Mouse (Mus musculus): ENCODE results near the gene Nps.
"Not testable (repeated sequence)": the region's sequence is repeated elsewhere in the genome, so short reads cannot be mapped to it uniquely, and the experiment has no call there.

Gene Nps

DNA sequence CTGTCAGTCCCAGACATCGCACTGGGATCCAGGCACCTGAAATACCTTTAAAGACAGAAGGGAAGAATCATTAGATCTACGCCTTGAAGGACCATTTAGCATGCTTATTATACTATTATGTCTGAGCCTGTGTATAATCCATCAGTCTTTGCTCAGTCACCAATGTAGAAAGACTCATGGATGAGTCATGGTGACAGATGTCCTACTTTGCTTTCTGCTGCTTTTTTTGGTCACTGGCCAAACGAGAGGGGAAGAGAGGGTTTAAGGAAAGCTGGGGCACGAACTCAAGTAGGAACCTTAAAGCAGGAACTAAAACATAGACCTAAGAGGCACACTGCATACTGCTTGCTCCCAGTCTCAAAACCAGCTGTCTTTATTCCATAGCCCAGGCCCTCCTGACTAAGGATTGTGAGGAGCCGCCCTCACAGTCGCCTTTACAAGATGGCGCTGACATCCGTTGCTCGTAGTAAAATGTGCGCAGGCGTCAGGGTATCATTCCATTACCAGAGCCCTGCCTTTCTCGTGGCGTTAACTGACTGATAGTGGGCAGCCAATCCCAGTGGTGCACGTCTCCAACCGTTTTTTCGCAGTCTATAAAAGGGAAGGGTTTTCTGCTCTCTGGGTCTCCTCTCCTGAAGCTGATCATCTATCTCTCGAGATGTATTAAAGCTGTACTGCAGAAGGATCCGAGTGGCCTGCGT lies at the start of gene Nps:
Gene Nps, plus strand, starts transcription at position 651 of the 701 bp plus-strand sequence.
- not testable (repeated sequence) for DNase-seq (ENCODE audit: low read depth, low spot score)

DNA sequence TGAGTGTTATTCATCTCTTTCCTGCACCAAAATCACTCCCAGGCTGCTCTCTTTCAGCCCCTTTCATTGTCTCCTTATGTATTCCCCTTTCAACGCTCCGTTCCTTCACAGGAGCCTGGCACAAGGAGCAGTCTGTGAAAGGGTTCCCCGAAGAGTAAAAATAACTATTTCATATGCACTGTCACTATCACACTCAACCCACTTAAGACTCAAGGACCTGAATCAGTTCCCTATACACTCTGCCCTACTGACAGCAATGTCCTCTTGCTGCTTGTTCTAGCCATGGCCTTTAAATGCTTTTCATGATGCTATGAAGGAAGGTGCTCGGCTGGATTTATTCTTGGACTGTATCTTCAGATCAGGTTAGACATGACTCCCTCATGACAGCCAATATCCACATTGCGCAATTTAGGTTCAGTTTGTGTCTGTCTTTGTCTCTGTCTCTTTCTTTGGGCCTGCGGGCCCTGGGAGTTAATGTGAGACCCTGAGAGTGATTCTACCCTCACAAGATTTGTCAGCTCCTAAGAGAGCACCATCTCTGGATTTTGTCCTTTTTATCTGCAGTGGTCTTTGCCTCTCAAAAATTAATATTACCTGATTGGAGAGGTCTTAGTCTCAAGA lies 49.4 kb upstream of the Nps start:
- DNase-seq (ENCODE audit: low read depth, low spot score), result no peak

GRCm38 (mm10) chr7:135210296-135210695 lies 48.2 kb upstream of the Nps start:
- no peak for DNase-seq (ENCODE audit: low read depth, low spot score)

- DNase-seq (ENCODE audit: low read depth, low spot score), result no peak
Measured at GRCm38 (mm10) chr7:135210831-135211230, 47.7 kb upstream of the Nps start.

GRCm38 (mm10) chr7:135212505-135212904 lies 46.0 kb upstream of the Nps start:
- no peak for DNase-seq (ENCODE audit: low read depth, low spot score)

- no peak for DNase-seq (ENCODE audit: low read depth, low spot score)
Measured at GRCm38 (mm10) chr7:135221475-135221874, 37.0 kb upstream of the Nps start.

GRCm38 (mm10) chr7:135226021-135226420 lies 32.5 kb upstream of the Nps start:
- DNase-seq (ENCODE audit: low read depth, low spot score), result no peak

DNA sequence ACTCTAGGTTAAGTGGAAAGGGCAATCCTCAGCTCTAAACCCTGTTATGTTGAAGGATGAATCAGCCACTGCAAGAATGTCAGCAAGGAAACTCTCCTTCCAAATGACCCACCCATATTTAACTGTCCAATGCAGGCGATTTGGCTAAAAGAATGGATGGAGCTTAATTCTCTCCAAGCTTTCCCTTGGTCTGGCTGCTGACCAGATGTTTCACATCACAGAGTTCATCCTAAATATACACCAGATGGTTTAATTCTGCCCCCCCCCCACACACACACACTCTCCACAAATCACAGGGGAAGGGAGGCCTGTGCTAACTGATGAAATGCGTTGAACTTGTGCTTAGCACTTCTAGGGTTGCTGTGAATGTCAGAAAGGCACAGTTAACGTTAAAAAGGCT lies 21.4 kb upstream of the Nps start:
- DNase-seq (ENCODE audit: low read depth, low spot score), result no peak

DNA sequence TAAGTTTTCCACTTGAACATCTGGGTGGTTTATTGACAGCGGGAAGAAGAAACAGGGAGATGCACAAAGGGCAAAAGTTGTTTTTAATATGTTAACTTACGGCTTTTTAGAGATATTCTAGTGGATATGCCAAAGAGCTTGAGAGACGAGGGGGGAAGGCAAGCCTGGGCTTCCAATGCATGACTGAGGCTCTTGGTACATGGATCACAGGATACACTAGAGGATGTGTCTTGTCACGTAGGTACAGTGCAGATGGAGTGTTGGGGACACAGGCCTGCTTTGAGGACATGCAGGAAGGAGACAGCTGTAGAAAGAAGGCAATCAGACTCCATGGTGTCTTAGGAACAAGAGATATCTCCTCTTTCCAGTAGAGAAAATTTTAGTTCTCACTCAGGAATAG lies 19.1 kb upstream of the Nps start:
- no peak for DNase-seq (ENCODE audit: low read depth, low spot score)

DNA sequence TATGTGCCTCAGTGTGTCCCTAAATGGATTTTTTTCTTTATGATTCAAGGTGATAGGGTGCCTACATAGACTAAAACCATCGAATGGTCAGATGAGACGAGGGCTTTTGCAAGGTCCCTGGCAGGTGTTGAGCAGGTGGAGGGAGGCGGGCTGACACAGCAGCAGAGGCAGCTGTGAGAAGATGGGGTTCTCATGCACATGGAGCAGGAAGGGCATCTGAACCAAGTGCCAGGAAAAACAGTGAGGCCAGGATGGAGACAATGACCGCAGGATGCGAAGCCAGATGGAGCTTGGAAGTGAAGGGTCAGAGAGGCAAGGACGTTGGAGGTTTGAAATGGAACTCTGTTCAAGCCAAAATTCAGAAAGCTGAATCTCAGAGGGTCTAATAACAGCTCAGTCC lies 18.5 kb upstream of the Nps start:
- no peak for DNase-seq (ENCODE audit: low read depth, low spot score)

- no peak for DNase-seq (ENCODE audit: low read depth, low spot score)
Measured at GRCm38 (mm10) chr7:135240636-135241035, 17.9 kb upstream of the Nps start.

DNA sequence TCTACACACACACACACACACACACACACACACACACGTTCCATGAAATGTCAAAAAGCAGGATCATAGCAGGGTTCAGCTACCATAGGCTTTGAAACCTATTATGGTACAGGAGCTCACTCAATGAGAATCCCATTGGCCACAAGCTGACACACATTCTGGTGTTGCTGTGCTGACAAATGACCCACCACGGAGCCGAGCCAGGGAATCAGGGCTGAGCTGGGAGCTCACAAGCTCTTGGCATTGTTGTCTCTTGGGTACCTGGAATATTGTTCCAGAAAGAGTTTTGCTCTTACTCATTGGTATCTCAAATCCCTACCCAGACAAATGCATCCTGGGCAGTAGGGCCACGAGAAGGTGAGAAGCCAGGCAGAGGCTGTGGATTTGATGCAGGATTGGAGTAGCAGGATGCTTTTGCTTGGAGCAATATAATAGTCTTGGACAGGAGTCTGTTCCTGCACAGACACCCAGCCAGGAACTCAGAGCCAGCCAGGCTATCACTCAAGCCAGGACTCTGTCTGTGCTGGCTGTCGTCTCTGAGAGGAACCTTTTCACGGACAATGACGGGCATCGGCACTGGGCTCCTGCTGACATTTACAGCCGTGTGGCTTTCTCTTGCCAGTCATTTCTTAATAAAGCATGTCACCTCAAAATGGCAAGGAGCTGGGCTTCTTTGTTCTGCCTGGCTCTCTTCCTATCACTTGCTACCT lies 14.2 kb upstream of the Nps start:
- DNase-seq (ENCODE audit: low read depth, low spot score), result no peak

DNA sequence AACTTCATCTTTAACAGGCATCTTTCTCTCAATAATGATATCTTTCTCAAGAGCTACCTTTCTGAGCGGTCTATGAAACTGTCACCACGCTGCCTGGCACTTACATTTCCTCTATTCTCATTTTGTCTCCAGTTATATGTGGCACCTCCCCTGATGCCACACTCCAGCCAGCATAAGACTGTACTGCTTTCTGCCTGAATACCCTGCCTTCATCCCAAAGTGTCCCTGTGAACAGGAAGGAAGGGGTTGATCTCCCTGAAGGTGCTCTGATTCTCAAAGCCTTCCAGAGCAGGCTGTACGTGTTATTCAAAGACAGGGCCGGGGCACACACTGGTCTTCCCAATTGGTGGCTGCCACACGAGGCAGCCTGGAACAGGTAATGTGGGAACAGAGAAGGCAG lies 12.1 kb upstream of the Nps start:
- no peak for DNase-seq (ENCODE audit: low read depth, low spot score)

GRCm38 (mm10) chr7:135253249-135253648 lies 5.3 kb upstream of the Nps start:
- DNase-seq (ENCODE audit: low read depth, low spot score), result no peak

GRCm38 (mm10) chr7:135254423-135254822 lies 4.1 kb upstream of the Nps start:
- no peak for DNase-seq (ENCODE audit: low read depth, low spot score)

DNA sequence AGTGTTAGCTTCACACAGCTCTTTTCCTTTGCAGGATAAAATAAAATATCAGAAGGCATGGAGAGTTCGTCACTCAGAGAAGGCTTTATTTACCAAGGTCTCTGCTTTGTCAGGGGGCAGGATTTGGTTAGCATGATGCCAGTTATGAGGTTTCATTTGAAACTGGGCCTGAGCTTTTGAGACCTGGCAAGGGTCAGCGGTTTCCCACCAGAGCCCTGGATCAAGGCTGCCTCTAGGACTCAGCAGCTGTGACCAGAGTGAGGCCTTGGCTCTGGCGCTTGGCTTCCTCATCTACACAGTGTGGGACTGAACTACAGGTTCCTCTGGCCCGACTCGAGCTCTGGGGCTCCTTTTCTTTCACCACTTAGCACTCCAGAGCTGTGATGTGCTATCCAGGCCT lies 12.5 kb downstream of the Nps start:
- DNase-seq (ENCODE audit: low read depth, low spot score), result no peak

DNA sequence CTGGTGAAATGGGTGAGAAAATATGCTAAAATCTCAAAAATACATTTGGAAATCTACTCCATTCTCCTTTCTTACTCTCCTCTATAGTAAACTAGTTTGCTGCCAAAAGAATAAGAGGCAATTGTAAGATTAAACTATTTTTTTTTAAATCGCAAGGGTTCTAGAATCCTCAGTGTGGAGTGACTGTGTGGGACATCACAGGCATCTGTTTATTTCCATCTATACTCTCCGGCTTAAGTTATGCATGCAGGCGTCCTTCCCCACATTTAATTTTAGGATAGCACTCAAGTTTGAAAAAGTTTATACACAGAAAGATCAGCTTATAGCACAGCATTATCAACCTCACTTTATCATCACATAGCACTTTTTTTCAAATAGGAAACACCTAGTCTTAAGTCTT lies 24.7 kb downstream of the Nps start:
- no peak for DNase-seq (ENCODE audit: low read depth, low spot score)

DNA sequence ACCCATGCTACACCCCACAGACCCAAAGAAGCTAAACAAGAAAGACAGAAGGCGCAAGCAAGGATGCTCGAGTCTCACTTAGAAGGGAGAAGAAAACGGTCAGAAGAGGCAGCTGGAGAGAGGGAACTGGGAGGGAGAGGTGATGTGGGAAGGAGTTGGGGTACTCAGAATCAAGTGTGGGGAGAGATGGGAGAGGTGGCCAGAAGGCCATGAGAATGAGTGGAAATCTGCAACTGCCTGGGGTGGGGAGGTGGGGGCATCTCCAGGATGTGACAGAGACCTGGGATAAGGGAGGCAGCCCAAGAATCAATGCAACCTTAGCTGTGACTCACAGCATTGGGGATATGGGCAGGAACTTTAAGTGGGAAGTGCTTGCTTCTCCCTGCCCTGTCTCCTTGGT lies 31.5 kb downstream of the Nps start:
- no peak for DNase-seq (ENCODE audit: low read depth, low spot score)

DNA sequence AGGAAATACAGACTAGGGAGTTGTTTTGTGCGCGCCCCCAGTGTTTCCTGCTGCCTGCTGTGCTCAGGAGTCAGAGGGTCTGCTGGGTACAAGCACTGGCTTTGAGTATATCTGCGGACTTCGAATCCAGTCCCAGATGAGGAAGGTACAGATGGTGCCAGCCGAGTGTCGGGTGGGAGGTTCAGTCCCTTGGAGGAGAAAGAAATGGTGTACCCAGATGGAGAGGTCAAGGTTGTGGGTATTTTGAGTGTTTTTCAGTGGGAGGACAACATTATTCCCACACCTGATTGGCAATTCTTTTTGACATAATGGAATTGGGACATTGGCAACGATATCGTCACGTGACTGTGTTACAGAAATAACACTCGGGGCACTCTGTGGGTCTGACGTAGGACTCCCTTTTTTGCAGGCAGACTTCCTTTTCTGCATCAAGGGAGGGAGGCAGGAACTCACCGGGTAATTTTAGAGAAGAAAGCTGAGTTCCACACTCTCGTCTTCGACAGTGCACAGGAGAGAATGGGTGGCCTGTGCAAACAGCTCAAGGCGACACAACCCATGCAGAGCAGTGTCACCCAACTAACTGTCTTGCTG lies 33.2 kb downstream of the Nps start:
- DNase-seq (ENCODE audit: low read depth, low spot score), result no peak

- no peak for DNase-seq (ENCODE audit: low read depth, low spot score)
Measured at GRCm38 (mm10) chr7:135294498-135294897, 36.0 kb downstream of the Nps start.

DNA sequence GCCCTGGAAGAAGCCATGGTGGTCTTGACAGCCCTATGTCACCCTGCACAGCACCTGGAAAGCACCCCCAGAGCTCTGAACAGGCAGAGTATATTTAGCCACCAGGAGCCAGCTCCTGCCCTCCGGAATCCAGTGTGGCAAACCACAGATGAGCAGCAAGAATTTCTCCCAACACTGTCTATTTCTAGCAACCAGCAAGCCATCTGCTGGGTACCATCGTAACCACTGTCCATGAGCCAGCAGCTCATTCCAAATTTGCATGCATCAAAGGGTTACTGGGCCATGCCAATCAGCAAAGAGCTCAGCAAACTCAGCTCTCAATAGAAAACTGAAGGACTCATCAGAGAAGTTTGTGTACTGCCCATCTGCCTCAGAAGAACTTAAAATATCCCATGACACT lies 46.0 kb downstream of the Nps start:
- no peak for DNase-seq (ENCODE audit: low read depth, low spot score)
